Mouse (Mus musculus) forelimb bud, embryonic 11.5 days (tissue): ENCODE measurements at regions not wholly inside any gene's neighbourhood (a gene's known extent, or its start where the extent isn't known, plus 50 kb on each side); places are given as distances from the start of the nearest gene placed in this dataset.

Source experiments
- DNase-seq: peaks from one replicate; pipeline ENCODE4 v3.0.0-alpha.2; 2012; ENCODE audit warnings: low read depth, low spot score

- DNase-seq = no peak
Measured at GRCm38 (mm10) chr7:98768460-98768859, 65.6 kb downstream of the Thap12 start.

GRCm38 (mm10) chr7:98769111-98769734 is 65.7 kb upstream of the Wnt11 start:
- DNase-seq = no peak

GRCm38 (mm10) chr7:98770257-98770890 is 64.5 kb upstream of the Wnt11 start:
- DNase-seq = no peak

- no peak for DNase-seq
Measured at GRCm38 (mm10) chr7:98771134-98771775, 63.7 kb upstream of the Wnt11 start.

GRCm38 (mm10) chr7:98774597-98774996 is 60.3 kb upstream of the Wnt11 start:
- DNase-seq = no peak

GRCm38 (mm10) chr7:98775031-98775430 is 59.9 kb upstream of the Wnt11 start:
- DNase-seq = no peak

GRCm38 (mm10) chr7:98777304-98777849 is 57.5 kb upstream of the Wnt11 start:
- DNase-seq = no peak

GRCm38 (mm10) chr7:98778929-98779328 is 56.0 kb upstream of the Wnt11 start:
- DNase-seq = peak; percentile 65

GRCm38 (mm10) chr7:98783521-98783920 is 51.4 kb upstream of the Wnt11 start:
- no peak for DNase-seq

- no peak for DNase-seq
Measured at GRCm38 (mm10) chr7:98783954-98784353, 51.0 kb upstream of the Wnt11 start.

GRCm38 (mm10) chr7:98784369-98784931 is 50.5 kb upstream of the Wnt11 start:
- peak; percentile 79 for DNase-seq
